Mouse (Mus musculus): Measurements from ENCODE around the gene Mbnl2. TPM values are rescaled to one million over a fixed set of nuclear protein-coding genes. Genes with fewer than 3 reads are reported as not detected.

The Mbnl2 gene
- polyA plus RNA-seq, 1 experiment from 2014 or later = 142 TPM

GRCm38 (mm10) chr14:120477288-120477981 is 202.0 kb downstream of the Mbnl2 start:
- no peaks in the 10 kb centered on the region for H3K27me3 ChIP-seq (ENCODE audit: control insufficient read depth, insufficient read depth, low read length)
- H3K4me3 ChIP-seq (ENCODE audit: low read length) = peak overlapping the region; percentile 65
- H3K36me3 ChIP-seq (ENCODE audit: control insufficient read depth, insufficient read depth) = peaks cover 2% of the 10 kb centered on the region; the same call in 1 of the 2 replicates
- H3K9me3 ChIP-seq (replicated peaks; ENCODE audit: control insufficient read depth, low read length) = 0 out of 2 replicates have a peak, but pooled peaks cover 3% of the 10 kb centered on the region
- H3K4me2 ChIP-seq (ENCODE audit: low read depth, low read length) = peak overlapping the region; percentile 86
- H3K27ac ChIP-seq (ENCODE audit: low read length) = peak overlapping the region; percentile 98
- ATAC-seq (replicated peaks; ENCODE audit: extremely low read depth, insufficient read depth, low FRiP score) = peak; percentile 91
- H3K4me1 ChIP-seq (ENCODE audit: control insufficient read depth, insufficient read depth, low read length) = 0 out of 2 replicates have a peak, but pooled peaks cover 6% of the 10 kb centered on the region
- H3K9ac ChIP-seq (ENCODE audit: low read length) = peak overlapping the region; percentile 90
- under 1% methylated on average over 46 of the region's 46 CpGs for WGBS

GRCm38 (mm10) chr14:120477982-120478568 is 202.6 kb downstream of the Mbnl2 start, which contains the start of gene Rap2a:
Rap2a (plus strand) TSS chr14:120478444.
- H3K36me3 ChIP-seq (ENCODE audit: control insufficient read depth, insufficient read depth) = peaks cover 2% of the 10 kb centered on the region; the same call in 1 of the 2 replicates
- no peaks in the 10 kb centered on the region for H3K27me3 ChIP-seq (ENCODE audit: control insufficient read depth, insufficient read depth, low read length)
- under 1% methylated on average over 75 of the region's 78 CpGs for WGBS
- peak within 1 kb of the TSS; percentile 86 for H3K4me2 ChIP-seq (ENCODE audit: low read depth, low read length)
- peak within 1 kb of the TSS; percentile 65 for H3K4me3 ChIP-seq (ENCODE audit: low read length)
- 0 out of 2 replicates have a peak, but pooled peaks cover 3% of the 10 kb centered on the region for H3K9me3 ChIP-seq (replicated peaks; ENCODE audit: control insufficient read depth, low read length)
- ATAC-seq (replicated peaks; ENCODE audit: extremely low read depth, insufficient read depth, low FRiP score) = peak; percentile 90
- 0 out of 2 replicates have a peak, but pooled peaks cover 6% of the 10 kb centered on the region for H3K4me1 ChIP-seq (ENCODE audit: control insufficient read depth, insufficient read depth, low read length)
- peak within 1 kb of the TSS; percentile 90 for H3K9ac ChIP-seq (ENCODE audit: low read length)
- peak within 1 kb of the TSS; percentile 98 for H3K27ac ChIP-seq (ENCODE audit: low read length)

- WGBS = under 1% methylated on average over 61 of the region's 62 CpGs
- Histone ChIP-seq H3K4me3 (ENCODE audit: low read length) (peak overlapping the region; percentile 65), H3K27me3 (ENCODE audit: control insufficient read depth, insufficient read depth, low read length) (no peaks in the 10 kb centered on the region), H3K27ac (ENCODE audit: low read length) (peak overlapping the region; percentile 98), H3K4me1 (ENCODE audit: control insufficient read depth, insufficient read depth, low read length) (0 out of 2 replicates have a peak, but pooled peaks cover 6% of the 10 kb centered on the region), H3K36me3 (ENCODE audit: control insufficient read depth, insufficient read depth) (peaks cover 2% of the 10 kb centered on the region; the same call in 1 of the 2 replicates), H3K9me3 (replicated peaks; ENCODE audit: control insufficient read depth, low read length) (0 out of 2 replicates have a peak, but pooled peaks cover 3% of the 10 kb centered on the region), H3K9ac (ENCODE audit: low read length) (peak overlapping the region; percentile 90), H3K4me2 (ENCODE audit: low read depth, low read length) (peak overlapping the region; percentile 86)
- peak; percentile 15; the same call in 1 of the 2 replicates for ATAC-seq (replicated peaks; ENCODE audit: extremely low read depth, insufficient read depth, low FRiP score)
Measured at GRCm38 (mm10) chr14:120478641-120479341, 203.3 kb downstream of the Mbnl2 start.

GRCm38 (mm10) chr14:120480341-120480900 is 205.0 kb downstream of the Mbnl2 start:
- H3K4me2 ChIP-seq (ENCODE audit: low read depth, low read length) = peak overlapping the region; percentile 86
- no peak overlapping the region for H3K9ac ChIP-seq (ENCODE audit: low read length)
- no peaks in the 10 kb centered on the region for H3K27me3 ChIP-seq (ENCODE audit: control insufficient read depth, insufficient read depth, low read length)
- H3K36me3 ChIP-seq (ENCODE audit: control insufficient read depth, insufficient read depth) = peaks cover 4% of the 10 kb centered on the region; the same call in 1 of the 2 replicates
- no peak overlapping the region for H3K27ac ChIP-seq (ENCODE audit: low read length)
- H3K4me3 ChIP-seq (ENCODE audit: low read length) = peak overlapping the region; percentile 18; the same call in 1 of the 2 replicates
- no peak for ATAC-seq (replicated peaks; ENCODE audit: extremely low read depth, insufficient read depth, low FRiP score)
- 0 out of 2 replicates have a peak, but pooled peaks cover 3% of the 10 kb centered on the region for H3K9me3 ChIP-seq (replicated peaks; ENCODE audit: control insufficient read depth, low read length)
- WGBS = 75% methylated on average over 8 of the region's 8 CpGs
- H3K4me1 ChIP-seq (ENCODE audit: control insufficient read depth, insufficient read depth, low read length) = 0 out of 2 replicates have a peak, but pooled peaks cover 6% of the 10 kb centered on the region

- Histone ChIP-seq H3K9ac (ENCODE audit: low read length) (no peak overlapping the region), H3K27me3 (ENCODE audit: control insufficient read depth, insufficient read depth, low read length) (no peaks in the 10 kb centered on the region), H3K27ac (ENCODE audit: low read length) (no peak overlapping the region), H3K4me1 (ENCODE audit: control insufficient read depth, insufficient read depth, low read length) (0 out of 2 replicates have a peak, but pooled peaks cover 6% of the 10 kb centered on the region), H3K36me3 (ENCODE audit: control insufficient read depth, insufficient read depth) (peaks cover 4% of the 10 kb centered on the region; the same call in 1 of the 2 replicates), H3K4me2 (ENCODE audit: low read depth, low read length) (0 out of 2 replicates have a peak overlapping the region, but pooled peaks have one; percentile 8), H3K4me3 (ENCODE audit: low read length) (no peak overlapping the region), H3K9me3 (replicated peaks; ENCODE audit: control insufficient read depth, low read length) (0 out of 2 replicates have a peak, but pooled peaks cover 3% of the 10 kb centered on the region)
- 91% methylated on average over 4 of the region's 4 CpGs for WGBS
- ATAC-seq (replicated peaks; ENCODE audit: extremely low read depth, insufficient read depth, low FRiP score) = no peak
Measured at GRCm38 (mm10) chr14:120480927-120481326, 205.5 kb downstream of the Mbnl2 start.

Other genes starting within 250 kb of the Mbnl2 start
- 0.05 TPM in 1 of 2 replicates, not detected in the other for gene Oxgr1, start 233.2 kb upstream of the Mbnl2 start, polyA plus RNA-seq (2015; fragmentation: Nextera tagmentation; extraction: Ambion mirVana)
- gene Rap2a, start 202.8 kb downstream of the Mbnl2 start, polyA plus RNA-seq (2015; fragmentation: Nextera tagmentation; extraction: Ambion mirVana) = 3.6 and 11.6 TPM in 2 replicates